Mouse (Mus musculus) cerebellum, adult 2 months (tissue): ENCODE measurements around the gene Klhl25.

Source experiments
- CTCF ChIP-seq: fragments of 200-500 bp; IDR thresholded peaks from 2 replicates; pipeline ENCODE4 v1.5.1; 2011; ENCODE audit warnings: low read depth, mild to moderate bottlenecking, control low read depth, low read length, moderate library complexity, borderline replicate concordance; ENCODE audit not compliant: insufficient read depth
- POLR2A ChIP-seq: fragments of 200-500 bp; IDR thresholded peaks from 2 replicates; pipeline ENCODE4 v1.6.1; 2011; ENCODE audit warnings: low read length, control low read depth, borderline replicate concordance; ENCODE audit not compliant: insufficient read depth

- TF ChIP-seq POLR2A: no peak
- no peak for TF ChIP-seq CTCF
Observed at GRCm38 (mm10) chr7:75852363-75852762, 4.3 kb downstream of the Klhl25 start.
